Mouse (Mus musculus): ENCODE results near the gene Cdkl1.

- TF ChIP-seq POLR2A (IDR thresholded peaks at IDR 0.05; ENCODE audit: insufficient read length, low read depth) (no peak), MYOD1 (IDR thresholded peaks at IDR 0.05; ENCODE audit: control insufficient read depth in 1 of 3, insufficient read length in 2 of 3, low read depth in 2 of 3) (no peak), MYOG (IDR thresholded peaks at IDR 0.05; ENCODE audit: control insufficient read depth in 1 of 3, insufficient read depth in 1 of 3, insufficient read length in 2 of 3, low read depth in 2 of 3) (no peak), E2F4 (IDR thresholded peaks at IDR 0.05; ENCODE audit: insufficient read depth) (no peak), TCF12 (IDR thresholded peaks at IDR 0.05; ENCODE audit: insufficient read depth, poor library complexity, severe bottlenecking) (no peak)
These were observed 37.1 kb upstream of the Cdkl1 start for GRCm38 (mm10) chr12:69828214-69828613.

All from myocyte (in vitro differentiated cells).